23 mouse cellular contexts compared by ENCODE assay signal in the genomic region with DNA sequence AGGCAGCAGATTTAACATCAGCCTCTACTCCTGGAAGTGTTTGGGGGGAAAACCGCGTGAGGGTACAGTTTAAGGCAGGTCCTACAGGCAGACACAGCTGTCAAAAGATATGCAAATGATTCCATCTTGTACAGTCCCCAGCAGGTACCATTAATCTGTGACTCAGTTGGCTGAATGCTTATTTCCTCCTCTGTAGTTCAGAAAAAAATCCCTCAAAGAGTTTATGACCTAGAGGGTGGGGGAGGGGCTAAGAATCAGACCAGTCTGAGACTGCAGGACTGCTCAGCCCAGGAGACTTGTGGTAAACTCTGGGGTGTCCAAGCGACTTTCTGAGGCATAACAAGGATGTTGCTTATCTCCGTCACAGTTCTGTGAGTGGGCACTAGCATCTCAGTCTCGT. TPM values are rescaled to one million over a fixed set of nuclear protein-coding genes. Genes with fewer than 3 reads are reported as not detected.
DNase-seq lines count a peak whose midpoint lies in the region; ATAC-seq and TF ChIP-seq lines count a peak whose summit lies in the region.
"Had no signal": no experiment of that assay in that cellular context is flagged by ENCODE, and none has a peak within 500 bp of the region (broad histone marks: within the 10 kb centered on the region; RNA-seq: fewer than 3 reads in every experiment).

No protein-coding gene starts in this region.

- H3K4me2 ChIP-seq in liver, embryonic 12.5 days = peak overlapping the region; percentile 48; the same call in 1 of the 2 replicates
- H3K4me2 ChIP-seq in liver, postnatal 0 days (ENCODE audit: low read depth, low read length) = no peak overlapping the region
- no peak overlapping the region for H3K4me2 ChIP-seq in intestine, embryonic 16.5 days (ENCODE audit: low read depth, low read length)
- peak overlapping the region; percentile 36; the same call in 1 of the 2 replicates for H3K4me2 ChIP-seq in liver, embryonic 16.5 days (ENCODE audit: low read depth, low read length)
- H3K4me2 ChIP-seq: embryonic facial prominence, embryonic 15.5 days; heart, embryonic 15.5 days; hindbrain, embryonic 14.5 days; midbrain, embryonic 12.5 days had no signal

- 0 out of 2 replicates have a peak, but pooled peaks cover 6% of the 10 kb centered on the region for H3K9me3 ChIP-seq in liver, embryonic 12.5 days (replicated peaks)
- no peaks in the 10 kb centered on the region for H3K9me3 ChIP-seq in liver, postnatal 0 days (ENCODE audit: low read length)
- peaks cover 5% of the 10 kb centered on the region; the same call in 1 of the 2 replicates for H3K9me3 ChIP-seq in intestine, embryonic 16.5 days (ENCODE audit: control insufficient read depth, low read length)
- H3K9me3 ChIP-seq in liver, embryonic 16.5 days (replicated peaks; ENCODE audit: control insufficient read depth, low read length) = no peaks in the 10 kb centered on the region
- H3K9me3 ChIP-seq: embryonic facial prominence, embryonic 15.5 days had no signal

- H3K27ac ChIP-seq in liver, embryonic 12.5 days = peak overlapping the region; percentile 73
- no peak overlapping the region; the same call in 1 of the 2 replicates for H3K27ac ChIP-seq in liver, postnatal 0 days (ENCODE audit: low read depth)
- peak overlapping the region; percentile 47 for H3K27ac ChIP-seq in intestine, embryonic 16.5 days (ENCODE audit: low read length)
- H3K27ac ChIP-seq in liver, embryonic 16.5 days (ENCODE audit: low read length) = peak overlapping the region; percentile 66
- H3K27ac ChIP-seq: embryonic facial prominence, embryonic 15.5 days; forebrain, embryonic 10.5 days; heart, embryonic 15.5 days; hindbrain, embryonic 14.5 days; midbrain, embryonic 12.5 days had no signal

- 46% methylated on average over 5 of the region's 5 CpGs for WGBS in liver, embryonic 12.5 days (ENCODE audit: insufficient replicate concordance)
- 48% methylated on average over 5 of the region's 5 CpGs for WGBS in liver, postnatal 0 days (ENCODE audit: insufficient replicate concordance)
- 28% methylated on average over 5 of the region's 5 CpGs for WGBS in intestine, embryonic 16.5 days
- WGBS in liver, embryonic 16.5 days (ENCODE audit: insufficient replicate concordance) = 43% methylated on average over 5 of the region's 5 CpGs
- 39% methylated on average over 5 of the region's 5 CpGs for WGBS in lung, adult 2 months

- no peak for ATAC-seq in liver, embryonic 12.5 days
- no peak for ATAC-seq in liver, postnatal 0 days
- ATAC-seq in intestine, embryonic 16.5 days = peak; percentile 44
- no peak for ATAC-seq in liver, embryonic 16.5 days (ENCODE audit: low read depth)
- ATAC-seq: forebrain, postnatal 0 days; inflammation-experienced regulatory T-cells, adult 6 months had no signal

- TF ChIP-seq POLR2A in lung, adult 2 months (IDR thresholded peaks at IDR 0.05; ENCODE audit: borderline replicate concordance, extremely low read depth, low read depth, low read length) = no peak

- TF ChIP-seq EP300 in liver, postnatal 0 days (IDR thresholded peaks at IDR 0.05; ENCODE audit: low read depth) = no peak

- no peak overlapping the region; the same call in 1 of the 2 replicates for H3K9ac ChIP-seq in liver, embryonic 12.5 days
- H3K9ac ChIP-seq in liver, postnatal 0 days (replicated peaks) = no peak overlapping the region
- no peak overlapping the region for H3K9ac ChIP-seq in intestine, embryonic 16.5 days (ENCODE audit: low read depth, low read length)
- H3K9ac ChIP-seq in liver, embryonic 16.5 days (ENCODE audit: low read depth, low read length) = no peak overlapping the region
- H3K9ac ChIP-seq: embryonic facial prominence, embryonic 15.5 days; forebrain, postnatal 0 days; heart, embryonic 15.5 days; hindbrain, embryonic 14.5 days; midbrain, embryonic 12.5 days had no signal

- H3K4me3 ChIP-seq in liver, embryonic 12.5 days = no peak overlapping the region
- H3K4me3 ChIP-seq in liver, postnatal 0 days (ENCODE audit: low read depth, low read length) = no peak overlapping the region
- no peak overlapping the region for H3K4me3 ChIP-seq in intestine, embryonic 16.5 days (ENCODE audit: low read length)
- H3K4me3 ChIP-seq in liver, embryonic 16.5 days (ENCODE audit: low read depth, low read length) = no peak overlapping the region
- no peak overlapping the region for H3K4me3 ChIP-seq in lung, adult 2 months (replicated peaks; ENCODE audit: extremely low read depth, low read depth, low read length)
- H3K4me3 ChIP-seq: embryonic facial prominence, embryonic 15.5 days; forebrain, embryonic 10.5 days; heart, embryonic 15.5 days; midbrain, embryonic 12.5 days had no signal

- no peak for DNase-seq in liver, postnatal 0 days
- DNase-seq in kidney, postnatal 14 days = no peak
- no peak for DNase-seq in lung, adult 2 months
- no peak for DNase-seq in cerebellum, adult 11 months
- DNase-seq: adrenal gland, postnatal 25 days; B cell, adult 2 months; cerebellum, adult 9-11 months; forebrain, postnatal 0 days; gastrocnemius, postnatal 36 days; heart, postnatal 36 days; lung, adult 18-20 months; lung, postnatal 14 days had no signal

- peaks cover 31% of the 10 kb centered on the region for H3K4me1 ChIP-seq in liver, embryonic 12.5 days
- peaks cover 11% of the 10 kb centered on the region for H3K4me1 ChIP-seq in liver, postnatal 0 days (ENCODE audit: insufficient read depth)
- peaks cover 15% of the 10 kb centered on the region for H3K4me1 ChIP-seq in intestine, embryonic 16.5 days (ENCODE audit: control insufficient read depth, insufficient read depth, low read length)
- peaks cover 22% of the 10 kb centered on the region for H3K4me1 ChIP-seq in liver, embryonic 16.5 days (ENCODE audit: control insufficient read depth, low read depth, low read length)
- no peaks in the 10 kb centered on the region for H3K4me1 ChIP-seq in lung, adult 2 months (ENCODE audit: control insufficient read depth, insufficient read depth, low read length)
- H3K4me1 ChIP-seq: embryonic facial prominence, embryonic 15.5 days; heart, embryonic 15.5 days had no signal

- peaks cover 16% of the 10 kb centered on the region for H3K36me3 ChIP-seq in liver, embryonic 12.5 days
- H3K36me3 ChIP-seq in liver, postnatal 0 days (replicated peaks; ENCODE audit: insufficient read depth, low read length) = peaks cover 13% of the 10 kb centered on the region
- H3K36me3 ChIP-seq in intestine, embryonic 16.5 days (ENCODE audit: control insufficient read depth, insufficient read depth, low read length) = peaks cover 17% of the 10 kb centered on the region
- H3K36me3 ChIP-seq in liver, embryonic 16.5 days (ENCODE audit: control insufficient read depth, insufficient read depth) = peaks cover 11% of the 10 kb centered on the region; the same call in 1 of the 2 replicates
- H3K36me3 ChIP-seq: embryonic facial prominence, embryonic 15.5 days; forebrain, embryonic 10.5 days; heart, embryonic 15.5 days; midbrain, embryonic 12.5 days had no signal

- peaks cover 5% of the 10 kb centered on the region; the same call in 1 of the 2 replicates for H3K27me3 ChIP-seq in liver, embryonic 12.5 days (replicated peaks)
- no peaks in the 10 kb centered on the region for H3K27me3 ChIP-seq in liver, postnatal 0 days (ENCODE audit: insufficient read depth, low read length)
- no peaks in the 10 kb centered on the region for H3K27me3 ChIP-seq in intestine, embryonic 16.5 days (replicated peaks; ENCODE audit: control insufficient read depth, insufficient read depth, low read length)
- H3K27me3 ChIP-seq in liver, embryonic 16.5 days (ENCODE audit: control insufficient read depth, insufficient read depth, low read depth, low read length) = no peaks in the 10 kb centered on the region
- H3K27me3 ChIP-seq: embryonic facial prominence, embryonic 15.5 days; heart, embryonic 15.5 days; midbrain, embryonic 12.5 days had no signal

- no peak for TF ChIP-seq CTCF in liver, postnatal 0 days (IDR thresholded peaks at IDR 0.05; ENCODE audit: low read depth)
- no peak for TF ChIP-seq CTCF in lung, adult 2 months (IDR thresholded peaks at IDR 0.05; ENCODE audit: insufficient read depth, low read length)

RNA-seq across cellular contexts. Expression of gene Il22ra1, which starts 10.3 kb away (rescaled TPM):
- 0.19 and 0.37 TPM in 2 replicates for polyA plus RNA-seq in liver, embryonic 12.5 days (2016; fragmentation: Nextera tagmentation; extraction: Ambion mirVana)
- 0.25 and 0.39 TPM in 2 replicates for polyA plus RNA-seq in liver, postnatal 0 days (2015; fragmentation: Nextera tagmentation; extraction: Ambion mirVana)
- polyA plus RNA-seq in intestine, embryonic 16.5 days (2015; fragmentation: Nextera tagmentation; extraction: Ambion mirVana) = 6.6 and 7.9 TPM in 2 replicates
- polyA plus RNA-seq in liver, embryonic 16.5 days (2015; fragmentation: Nextera tagmentation; extraction: Ambion mirVana) = 0.34 and 0.50 TPM in 2 replicates
- polyA plus RNA-seq in lung, adult 2 months (2012; rRNA removed) = 2.0 and 3.0 TPM in 2 replicates
- polyA plus RNA-seq: forebrain, embryonic 10.5 days; forebrain, postnatal 0 days; hindbrain, embryonic 14.5 days; inflammation-experienced regulatory T-cells, adult 6 months; kidney, embryonic 14.5 days; limb, embryonic 11.5 days; midbrain, embryonic 12.5 days had no signal

RNA-seq across cellular contexts. Expression of gene Myom3, which starts 21.3 kb away (rescaled TPM):
- 0.11 and 0.18 TPM in 2 replicates for polyA plus RNA-seq in liver, embryonic 12.5 days (2016; fragmentation: Nextera tagmentation; extraction: Ambion mirVana)
- polyA plus RNA-seq in liver, postnatal 0 days (2015; fragmentation: Nextera tagmentation; extraction: Ambion mirVana) = 0.02 and 0.11 TPM in 2 replicates
- polyA plus RNA-seq in intestine, embryonic 16.5 days (2015; fragmentation: Nextera tagmentation; extraction: Ambion mirVana) = 0.88 and 1.1 TPM in 2 replicates
- 0.35 and 0.72 TPM in 2 replicates for polyA plus RNA-seq in liver, embryonic 16.5 days (2015; fragmentation: Nextera tagmentation; extraction: Ambion mirVana)
- 0.44 and 3.1 TPM in 2 replicates for polyA plus RNA-seq in lung, adult 2 months (2012; rRNA removed)
- polyA plus RNA-seq: inflammation-experienced regulatory T-cells, adult 6 months had no signal

RNA-seq across cellular contexts. Expression of gene Ifnlr1, which starts 52.1 kb away (rescaled TPM):
- polyA plus RNA-seq in liver, embryonic 12.5 days (2016; fragmentation: Nextera tagmentation; extraction: Ambion mirVana) = 0.06 and 0.07 TPM in 2 replicates
- 0.22 and 0.30 TPM in 2 replicates for polyA plus RNA-seq in liver, postnatal 0 days (2015; fragmentation: Nextera tagmentation; extraction: Ambion mirVana)
- polyA plus RNA-seq in intestine, embryonic 16.5 days (2015; fragmentation: Nextera tagmentation; extraction: Ambion mirVana) = 4.3 and 5.2 TPM in 2 replicates
- polyA plus RNA-seq in liver, embryonic 16.5 days (2015; fragmentation: Nextera tagmentation; extraction: Ambion mirVana) = 0.19 and 0.31 TPM in 2 replicates
- polyA plus RNA-seq in lung, adult 2 months (2012; rRNA removed) = 6.7 and 8.8 TPM in 2 replicates
- polyA plus RNA-seq: inflammation-experienced regulatory T-cells, adult 6 months had no signal

Comparison
In these comparisons a context has a peak if more than half of its experiments do, and no peak if none do; other contexts are left out.
1. H3K4me2 ChIP-seq: peak in liver, embryonic 12.5 days (single experiment) and liver, embryonic 16.5 days (single experiment); none in liver, postnatal 0 days (single experiment) and intestine, embryonic 16.5 days (single experiment).